Mouse (Mus musculus) gastrocnemius, postnatal 36 days (tissue): ENCODE data around the gene Pstpip1. TPM values are rescaled to one million over a fixed set of nuclear protein-coding genes. Genes with fewer than 3 reads are reported as not detected.
A peak's percentile ranks its signal among the peaks of the same experiment; 100 is the strongest.

ENCODE experiments used
- DNase-seq, 2 experiments: peaks; one replicate each; pipeline ENCODE4 v3.0.0; 2022
- intact Hi-C: fragments of 180-260 bp; cut with DNase I; formaldehyde crosslinking; loops from one replicate; pipeline ENCODE4 v1.15.1; 2025
- total RNA-seq, 2 experiments: library from RNA; stranded (reverse); gene quantifications; 2 replicates each; pipeline ENCODE4 v1.2.3; 2021

Pstpip1 gene
- total RNA-seq, 2 experiments from 2014 or later = 0.69 to 0.89 TPM

GRCm38 (mm10) chr9:56104921-56105320, 15.2 kb downstream of the Pstpip1 start:
- DNase-seq = no peak
- intact Hi-C loops = no loop called here

GRCm38 (mm10) chr9:56106274-56107072, 16.7 kb downstream of the Pstpip1 start:
- DNase-seq = no peak
- intact Hi-C loops = no loop called here

- no peak for DNase-seq
- intact Hi-C loops = no loop called here
Observed at GRCm38 (mm10) chr9:56107527-56107926, 17.8 kb downstream of the Pstpip1 start.

GRCm38 (mm10) chr9:56108174-56108573, 18.4 kb downstream of the Pstpip1 start:
- DNase-seq = no peak
- intact Hi-C loops = no loop called here

GRCm38 (mm10) chr9:56118091-56118490, 28.3 kb downstream of the Pstpip1 start:
- intact Hi-C loops = loop anchor here (5.0 kb wide), 1 partner anchor 434 kb away; no protein-coding TSS in a partner anchor
- DNase-seq = no peak

GRCm38 (mm10) chr9:56118582-56118981, 28.8 kb downstream of the Pstpip1 start:
- peak; percentile 42 to 55 for DNase-seq
- intact Hi-C loops = loop anchor here (5.0 kb wide), 1 partner anchor 434 kb away; no protein-coding TSS in a partner anchor

- intact Hi-C loops = loop anchor here (5.0 kb wide), 2 partner anchors 78 to 433 kb away; no protein-coding TSS in a partner anchor
- no peak for DNase-seq
Observed at GRCm38 (mm10) chr9:56119651-56120050, 29.9 kb downstream of the Pstpip1 start.

- intact Hi-C loops = loop anchor here (5.0 kb wide), 1 partner anchor 76 kb away; no protein-coding TSS in a partner anchor
Observed at GRCm38 (mm10) chr9:56121097-56121496, 31.3 kb downstream of the Pstpip1 start.

GRCm38 (mm10) chr9:56122973-56123372, 33.2 kb downstream of the Pstpip1 start:
- intact Hi-C loops = loop anchor here (5.0 kb wide), 1 partner anchor 74 kb away; no protein-coding TSS in a partner anchor

More at GRCm38 (mm10) chr9:56121097-56121496, 31.3 kb downstream of the Pstpip1 start:
- DNase-seq = peak in 1 of 2 experiments; percentile 32

GRCm38 (mm10) chr9:56123613-56124012, 33.9 kb downstream of the Pstpip1 start:
- intact Hi-C loops = loop anchor here (5.0 kb wide), 1 partner anchor 74 kb away; no protein-coding TSS in a partner anchor
- DNase-seq = no peak

More at GRCm38 (mm10) chr9:56122973-56123372, 33.2 kb downstream of the Pstpip1 start:
- no peak for DNase-seq

GRCm38 (mm10) chr9:56124561-56124960, 34.8 kb downstream of the Pstpip1 start:
- intact Hi-C loops = loop anchor here (5.0 kb wide), 1 partner anchor 73 kb away; no protein-coding TSS in a partner anchor
- no peak for DNase-seq

GRCm38 (mm10) chr9:56126453-56127173, 36.9 kb downstream of the Pstpip1 start:
- intact Hi-C loops = no loop called here

GRCm38 (mm10) chr9:56128331-56128730, 38.6 kb downstream of the Pstpip1 start:
- no peak for DNase-seq
- intact Hi-C loops = no loop called here

More at GRCm38 (mm10) chr9:56126453-56127173, 36.9 kb downstream of the Pstpip1 start:
- DNase-seq = no peak

- peak in 1 of 2 experiments; percentile 17 for DNase-seq
- intact Hi-C loops = no loop called here
Observed at GRCm38 (mm10) chr9:56129951-56130350, 40.2 kb downstream of the Pstpip1 start.

- intact Hi-C loops = no loop called here
- no peak for DNase-seq
Observed at GRCm38 (mm10) chr9:56130536-56130935, 40.8 kb downstream of the Pstpip1 start.

- DNase-seq = no peak
- intact Hi-C loops = no loop called here
Observed at GRCm38 (mm10) chr9:56131813-56132525, 42.2 kb downstream of the Pstpip1 start.

GRCm38 (mm10) chr9:56133970-56134369, 44.2 kb downstream of the Pstpip1 start:
- intact Hi-C loops = no loop called here
- no peak for DNase-seq

- DNase-seq = no peak
- intact Hi-C loops = no loop called here
Observed at GRCm38 (mm10) chr9:56134614-56135013, 44.9 kb downstream of the Pstpip1 start.

GRCm38 (mm10) chr9:56135590-56136197, 45.9 kb downstream of the Pstpip1 start:
- DNase-seq = no peak
- intact Hi-C loops = no loop called here

GRCm38 (mm10) chr9:56141776-56142175, 52.0 kb downstream of the Pstpip1 start:
- intact Hi-C loops = no loop called here
- DNase-seq = no peak
